Mouse (Mus musculus): ENCODE results near the gene Psd4. TPM values are rescaled to one million over a fixed set of nuclear protein-coding genes. Genes with fewer than 3 reads are reported as not detected.

Gene Psd4
- polyA plus RNA-seq, 1 experiment from 2014 or later, result 1.3 TPM

DNA sequence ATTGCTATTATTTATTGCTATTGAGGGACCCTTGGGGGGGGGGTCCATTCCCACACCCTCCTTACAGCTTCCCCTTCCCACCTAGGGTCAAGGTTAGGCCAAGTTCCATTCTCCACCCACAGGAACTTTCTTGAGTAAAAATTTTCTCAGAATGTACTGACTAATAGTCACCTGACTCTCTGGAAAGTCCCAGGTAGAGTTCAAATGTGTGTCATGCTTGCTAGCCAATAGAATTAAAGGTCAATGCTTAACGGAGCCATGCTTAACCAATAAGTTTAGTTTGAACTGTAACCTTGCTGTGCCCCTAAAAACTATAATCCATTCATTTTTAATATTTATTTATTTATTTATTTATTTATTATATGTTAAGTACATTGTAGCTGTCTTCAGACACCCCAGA, 8.0 kb upstream of the Psd4 start:
- peaks cover 8% of the 10 kb centered on the region for H3K27me3 ChIP-seq (replicated peaks)
- 80% methylated on average over 1 of the region's 1 CpGs for WGBS
- no peaks in the 10 kb centered on the region for H3K4me1 ChIP-seq (replicated peaks)
- no peak overlapping the region for H3K4me3 ChIP-seq
- H3K9me3 ChIP-seq (replicated peaks), result no peaks in the 10 kb centered on the region
- ATAC-seq (ENCODE audit: insufficient number of reproducible peaks, low FRiP score), result no peak
- no peak overlapping the region for H3K4me2 ChIP-seq
- no peak overlapping the region for H3K9ac ChIP-seq
- no peaks in the 10 kb centered on the region for H3K36me3 ChIP-seq
- no peak overlapping the region for H3K27ac ChIP-seq (ENCODE audit: poor library complexity, severe bottlenecking)

DNA sequence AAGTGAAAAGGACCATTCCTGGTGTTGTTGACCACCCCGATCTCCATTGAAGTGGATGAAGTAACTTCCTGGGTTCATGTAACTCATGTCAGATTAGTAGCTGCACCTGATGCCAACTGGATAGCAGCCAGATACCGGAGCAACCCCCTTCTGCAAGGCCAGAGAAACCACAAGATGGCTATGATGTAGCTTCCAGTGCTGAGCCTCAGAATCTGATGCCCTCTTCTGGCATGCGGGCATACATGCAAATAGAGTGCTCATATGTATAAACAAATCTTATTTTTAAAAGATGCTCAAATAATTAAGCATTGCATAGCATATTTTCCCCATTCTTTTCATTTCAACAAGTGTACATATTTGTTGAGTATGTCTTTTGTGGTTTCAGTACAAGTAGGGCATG, 3.6 kb upstream of the Psd4 start:
- H3K9me3 ChIP-seq (replicated peaks), result no peaks in the 10 kb centered on the region
- no peaks in the 10 kb centered on the region for H3K36me3 ChIP-seq
- WGBS, result 75% methylated on average over 3 of the region's 3 CpGs
- H3K9ac ChIP-seq, result no peak overlapping the region
- H3K27me3 ChIP-seq (replicated peaks), result peaks cover 15% of the 10 kb centered on the region
- H3K4me1 ChIP-seq (replicated peaks), result peaks cover 3% of the 10 kb centered on the region; the same call in 1 of the 2 replicates
- ATAC-seq (ENCODE audit: insufficient number of reproducible peaks, low FRiP score), result no peak
- H3K4me3 ChIP-seq, result no peak overlapping the region
- H3K27ac ChIP-seq (ENCODE audit: poor library complexity, severe bottlenecking), result no peak overlapping the region
- H3K4me2 ChIP-seq, result no peak overlapping the region

DNA sequence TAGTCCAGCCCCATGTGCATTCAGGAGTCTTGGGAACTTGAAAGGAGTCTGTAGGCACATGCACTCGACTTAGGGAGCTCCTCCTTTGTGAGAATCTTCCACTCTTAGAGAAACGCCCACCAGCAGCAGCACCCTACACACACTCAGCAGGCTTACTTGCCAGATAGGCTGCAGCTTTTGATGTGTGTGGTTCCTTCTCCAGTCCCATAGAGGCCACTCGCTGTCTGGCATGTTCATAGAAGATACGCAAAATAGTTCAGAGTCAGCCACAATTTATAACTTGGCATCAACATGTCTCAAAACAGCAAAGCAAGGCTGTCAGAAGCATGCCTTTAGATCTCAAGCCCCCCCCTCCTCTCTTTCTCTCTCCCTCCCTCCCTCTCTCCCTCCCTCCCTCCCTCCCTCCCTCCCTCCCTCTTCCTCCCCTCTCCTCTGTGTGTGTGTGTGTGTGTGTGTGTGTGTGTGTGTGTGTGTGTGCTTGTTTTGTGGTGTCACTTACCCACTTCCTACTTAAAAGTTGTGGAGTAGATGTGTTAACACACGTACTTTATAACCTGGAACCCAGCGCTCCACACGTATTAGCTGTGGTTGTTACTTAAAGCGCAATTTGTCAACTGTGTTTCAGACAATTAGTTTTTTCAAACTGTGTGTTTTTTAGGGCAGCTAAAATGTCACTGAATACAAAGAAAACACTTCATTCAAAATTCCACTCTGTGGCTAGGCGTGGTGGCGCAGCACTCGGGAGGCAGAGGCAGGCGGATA, 985 bp upstream of the Psd4 start:
- Histone ChIP-seq H3K9ac (no peak overlapping the region), H3K9me3 (replicated peaks) (no peaks in the 10 kb centered on the region), H3K27ac (ENCODE audit: poor library complexity, severe bottlenecking) (no peak overlapping the region), H3K4me2 (no peak overlapping the region), H3K36me3 (no peaks in the 10 kb centered on the region), H3K4me1 (replicated peaks) (peaks cover 3% of the 10 kb centered on the region; the same call in 1 of the 2 replicates), H3K4me3 (no peak overlapping the region), H3K27me3 (replicated peaks) (peaks cover 15% of the 10 kb centered on the region)
- 73% methylated on average over 12 of the region's 12 CpGs for WGBS
- no peak for ATAC-seq (ENCODE audit: insufficient number of reproducible peaks, low FRiP score)

DNA sequence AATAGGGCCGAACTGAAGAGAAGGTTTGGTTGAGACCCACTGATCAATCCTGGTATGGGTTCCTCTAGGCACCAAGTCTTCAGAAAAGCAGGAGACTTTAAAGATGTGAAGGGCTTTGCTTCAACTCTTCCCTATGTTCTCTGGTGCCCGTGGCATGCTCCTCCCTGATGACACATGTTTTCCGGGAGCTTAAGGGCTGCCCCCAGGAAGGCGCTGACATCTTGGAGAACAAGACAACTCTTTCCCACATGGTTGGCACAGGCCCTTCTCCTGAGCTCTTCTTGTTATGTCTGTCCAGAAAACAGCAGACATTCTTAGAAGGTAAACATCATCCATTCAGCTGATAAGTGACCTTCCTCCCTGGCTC, 498 bp downstream of the Psd4 start:
- Histone ChIP-seq H3K36me3 (no peaks in the 10 kb centered on the region), H3K4me1 (replicated peaks) (peaks cover 3% of the 10 kb centered on the region; the same call in 1 of the 2 replicates), H3K9ac (no peak overlapping the region), H3K27ac (ENCODE audit: poor library complexity, severe bottlenecking) (no peak overlapping the region), H3K27me3 (replicated peaks) (peaks cover 7% of the 10 kb centered on the region), H3K4me3 (peak overlapping the region; percentile 41), H3K9me3 (replicated peaks) (no peaks in the 10 kb centered on the region), H3K4me2 (peak overlapping the region; percentile 69)
- WGBS, result 47% methylated on average over 4 of the region's 4 CpGs
- no peak for ATAC-seq (ENCODE audit: insufficient number of reproducible peaks, low FRiP score)

DNA sequence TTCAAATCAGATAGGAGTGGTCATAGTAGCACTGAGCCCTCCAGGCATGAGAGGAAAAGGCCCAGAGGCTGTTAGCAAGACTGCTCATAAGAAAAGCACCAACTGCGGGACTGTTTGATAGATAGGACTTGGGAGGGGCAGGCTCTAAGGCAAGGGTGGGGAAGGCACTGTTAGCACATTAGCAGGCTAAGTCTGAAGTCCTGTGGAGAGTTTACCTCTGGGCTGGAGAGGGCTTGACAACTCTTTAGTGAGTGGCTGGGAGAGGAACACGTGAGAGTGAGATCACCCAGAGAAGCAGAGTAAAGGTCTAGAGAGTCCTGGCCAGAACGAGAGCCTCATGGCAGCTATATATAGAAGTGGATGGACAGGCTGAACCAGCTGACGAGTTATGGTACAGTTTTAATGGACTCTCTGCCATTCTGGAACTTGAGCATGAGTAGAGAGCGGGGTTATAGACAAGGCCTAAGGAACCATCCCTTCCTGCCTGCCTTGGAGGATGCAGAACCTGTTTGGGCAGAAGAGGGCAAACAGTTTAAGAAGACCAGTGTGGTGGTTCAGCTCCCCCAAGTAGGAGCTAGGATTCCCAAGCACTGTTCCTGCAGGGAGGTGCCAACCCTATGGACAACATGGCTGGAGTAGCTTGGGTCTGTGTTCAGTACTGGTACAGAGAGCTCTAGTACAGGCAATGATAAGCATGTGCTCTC, 11.5 kb downstream of the Psd4 start:
- Histone ChIP-seq H3K27ac (ENCODE audit: poor library complexity, severe bottlenecking) (no peak overlapping the region), H3K9ac (no peak overlapping the region), H3K9me3 (replicated peaks) (no peaks in the 10 kb centered on the region), H3K4me1 (replicated peaks) (no peaks in the 10 kb centered on the region), H3K27me3 (replicated peaks) (no peaks in the 10 kb centered on the region), H3K4me2 (no peak overlapping the region), H3K4me3 (no peak overlapping the region), H3K36me3 (no peaks in the 10 kb centered on the region)
- 56% methylated on average over 5 of the region's 5 CpGs for WGBS
- no peak; the same call in 1 of the 2 replicates for ATAC-seq (ENCODE audit: insufficient number of reproducible peaks, low FRiP score)

DNA sequence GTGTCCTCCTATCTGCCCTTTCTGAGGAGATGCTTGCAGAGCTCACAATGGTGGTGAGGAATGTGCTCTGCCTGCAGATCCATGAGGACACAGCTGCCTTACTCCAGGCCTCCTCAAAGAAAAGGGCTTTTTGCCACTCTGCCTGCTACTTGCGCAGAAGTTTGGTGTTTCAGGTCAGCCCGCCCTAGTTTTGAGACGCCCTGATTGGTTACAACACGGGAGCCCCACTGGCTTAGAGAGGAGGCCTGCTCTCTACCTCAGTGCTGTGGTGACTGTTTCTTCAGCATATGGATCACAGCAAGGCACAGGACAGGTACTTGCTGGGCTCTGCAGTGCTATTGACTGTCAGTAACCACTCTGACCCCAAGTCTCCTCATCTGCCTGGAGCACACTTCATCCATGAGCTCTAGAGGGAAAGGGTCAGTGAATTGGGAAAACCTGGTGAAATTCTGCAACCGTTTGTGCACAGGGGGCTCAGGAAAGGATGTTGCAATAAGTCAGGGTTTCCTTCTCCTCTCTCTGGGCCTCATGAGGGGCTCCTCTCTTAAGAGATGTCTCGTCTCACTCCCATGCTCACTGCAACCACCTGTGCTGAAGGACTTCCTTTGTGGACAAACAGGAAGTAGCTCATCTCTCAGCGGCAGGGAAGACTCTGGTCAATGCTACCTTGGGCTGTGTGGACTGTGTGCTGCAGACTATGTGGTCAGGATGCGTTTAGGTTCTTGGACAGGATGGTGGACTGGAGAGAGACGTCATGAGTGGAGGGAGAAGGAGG, 15.3 kb downstream of the Psd4 start:
- no peaks in the 10 kb centered on the region for H3K4me1 ChIP-seq (replicated peaks)
- no peaks in the 10 kb centered on the region for H3K9me3 ChIP-seq (replicated peaks)
- no peak overlapping the region for H3K4me2 ChIP-seq
- ATAC-seq (ENCODE audit: insufficient number of reproducible peaks, low FRiP score), result no peak
- H3K9ac ChIP-seq, result no peak overlapping the region
- no peaks in the 10 kb centered on the region for H3K36me3 ChIP-seq
- no peak overlapping the region for H3K27ac ChIP-seq (ENCODE audit: poor library complexity, severe bottlenecking)
- 60% methylated on average over 9 of the region's 9 CpGs for WGBS
- no peak overlapping the region for H3K4me3 ChIP-seq
- H3K27me3 ChIP-seq (replicated peaks), result no peaks in the 10 kb centered on the region

DNA sequence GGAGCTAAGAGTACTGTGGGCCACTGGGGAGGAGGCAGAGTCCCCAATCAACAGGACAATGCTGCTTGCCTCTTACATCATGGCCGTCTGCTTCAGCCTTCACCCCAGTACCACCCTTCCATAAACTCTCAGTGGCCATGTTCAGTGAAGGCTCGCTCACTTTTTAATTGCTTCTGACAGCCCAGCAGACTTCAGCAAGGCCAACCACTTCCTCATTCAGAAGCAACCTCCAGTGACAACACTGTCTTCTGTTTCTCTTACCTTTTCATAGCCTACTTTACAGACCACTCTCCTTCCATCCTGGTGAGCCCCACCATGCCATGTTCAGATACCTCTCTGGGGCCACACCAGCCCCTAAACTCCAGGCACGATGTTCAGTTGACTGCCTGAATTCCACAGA, 16.3 kb downstream of the Psd4 start:
- Histone ChIP-seq H3K4me3 (no peak overlapping the region), H3K9me3 (replicated peaks) (no peaks in the 10 kb centered on the region), H3K9ac (no peak overlapping the region), H3K4me2 (no peak overlapping the region), H3K4me1 (replicated peaks) (no peaks in the 10 kb centered on the region), H3K27me3 (replicated peaks) (no peaks in the 10 kb centered on the region), H3K27ac (ENCODE audit: poor library complexity, severe bottlenecking) (no peak overlapping the region), H3K36me3 (no peaks in the 10 kb centered on the region)
- WGBS, result 60% methylated on average over 3 of the region's 3 CpGs
- ATAC-seq (ENCODE audit: insufficient number of reproducible peaks, low FRiP score), result no peak

DNA sequence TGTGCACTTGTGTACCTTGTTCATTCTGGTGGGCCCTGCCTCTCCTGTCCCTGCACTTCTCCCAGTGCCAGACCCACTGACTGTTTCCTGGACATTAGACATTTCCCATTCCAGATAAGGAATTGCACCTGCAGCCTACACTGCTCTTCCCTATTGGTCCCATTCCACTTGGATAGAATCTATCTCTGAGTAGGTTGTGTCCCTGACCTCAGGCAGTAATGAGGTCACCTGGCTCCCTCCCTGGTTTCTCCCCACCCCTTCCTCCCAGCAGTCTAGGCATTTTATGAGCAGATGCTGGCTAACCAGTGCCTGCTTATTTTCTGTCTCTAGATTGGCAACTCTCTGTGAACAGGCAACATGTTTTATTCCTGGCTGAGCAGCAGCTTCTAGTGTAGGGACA, 17.0 kb downstream of the Psd4 start:
- ATAC-seq (ENCODE audit: insufficient number of reproducible peaks, low FRiP score), result no peak
- no peaks in the 10 kb centered on the region for H3K36me3 ChIP-seq
- no peak overlapping the region for H3K27ac ChIP-seq (ENCODE audit: poor library complexity, severe bottlenecking)

DNA sequence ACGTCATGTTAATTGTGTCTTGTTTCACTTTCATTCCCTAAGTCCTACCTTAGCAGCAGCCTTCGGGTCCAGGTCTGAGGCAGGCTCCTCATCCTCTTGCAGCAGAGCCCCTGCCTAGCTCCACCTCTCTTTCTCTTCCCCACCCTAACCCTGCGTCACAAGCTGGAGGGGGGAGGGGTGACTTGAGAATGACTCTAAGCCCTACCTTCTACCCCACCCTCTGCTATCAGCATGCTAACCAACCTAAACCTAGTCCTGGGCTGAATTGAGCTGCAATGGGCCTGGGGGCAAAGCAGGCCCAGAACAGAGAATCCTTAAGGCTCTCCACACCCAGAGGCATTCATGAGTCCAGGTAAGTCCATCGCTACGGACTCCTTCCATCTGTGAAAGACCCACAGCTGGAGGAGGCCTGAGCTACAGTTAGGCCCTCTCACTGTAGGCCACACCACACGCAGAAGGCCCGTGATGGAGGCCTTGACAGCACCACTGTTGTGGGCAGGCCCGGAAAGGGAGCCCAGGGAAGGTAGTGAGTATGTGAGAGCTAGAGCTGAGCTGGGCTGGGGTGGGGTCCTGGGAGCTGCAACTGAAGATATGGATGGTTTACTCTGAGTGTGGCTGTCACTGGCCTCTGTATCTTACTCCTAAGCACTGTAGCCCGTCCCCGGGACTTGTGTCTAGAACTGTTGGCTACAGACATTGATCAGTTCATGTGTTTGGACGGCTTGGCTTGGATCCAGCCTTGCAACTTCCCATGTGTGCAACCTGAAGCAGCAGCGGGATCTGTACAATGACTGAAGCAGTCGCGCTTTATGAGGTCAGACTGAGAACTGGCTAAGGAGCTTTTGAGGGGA, 18.0 kb downstream of the Psd4 start:
- Histone ChIP-seq H3K27me3 (replicated peaks) (no peaks in the 10 kb centered on the region), H3K4me1 (replicated peaks) (no peaks in the 10 kb centered on the region), H3K4me3 (no peak overlapping the region), H3K9me3 (replicated peaks) (no peaks in the 10 kb centered on the region), H3K36me3 (no peaks in the 10 kb centered on the region), H3K4me2 (no peak overlapping the region), H3K9ac (no peak overlapping the region), H3K27ac (ENCODE audit: poor library complexity, severe bottlenecking) (no peak overlapping the region)
- ATAC-seq (ENCODE audit: insufficient number of reproducible peaks, low FRiP score), result 0 out of 2 replicates have a peak, but pooled peaks have one; percentile 44
- 72% methylated on average over 14 of the region's 14 CpGs for WGBS

More for the DNA sequence above, 17.0 kb downstream of the Psd4 start:
- H3K4me3 ChIP-seq, result no peak overlapping the region
- H3K27me3 ChIP-seq (replicated peaks), result no peaks in the 10 kb centered on the region
- H3K4me1 ChIP-seq (replicated peaks), result no peaks in the 10 kb centered on the region
- H3K4me2 ChIP-seq, result no peak overlapping the region
- no peaks in the 10 kb centered on the region for H3K9me3 ChIP-seq (replicated peaks)
- no peak overlapping the region for H3K9ac ChIP-seq

DNA sequence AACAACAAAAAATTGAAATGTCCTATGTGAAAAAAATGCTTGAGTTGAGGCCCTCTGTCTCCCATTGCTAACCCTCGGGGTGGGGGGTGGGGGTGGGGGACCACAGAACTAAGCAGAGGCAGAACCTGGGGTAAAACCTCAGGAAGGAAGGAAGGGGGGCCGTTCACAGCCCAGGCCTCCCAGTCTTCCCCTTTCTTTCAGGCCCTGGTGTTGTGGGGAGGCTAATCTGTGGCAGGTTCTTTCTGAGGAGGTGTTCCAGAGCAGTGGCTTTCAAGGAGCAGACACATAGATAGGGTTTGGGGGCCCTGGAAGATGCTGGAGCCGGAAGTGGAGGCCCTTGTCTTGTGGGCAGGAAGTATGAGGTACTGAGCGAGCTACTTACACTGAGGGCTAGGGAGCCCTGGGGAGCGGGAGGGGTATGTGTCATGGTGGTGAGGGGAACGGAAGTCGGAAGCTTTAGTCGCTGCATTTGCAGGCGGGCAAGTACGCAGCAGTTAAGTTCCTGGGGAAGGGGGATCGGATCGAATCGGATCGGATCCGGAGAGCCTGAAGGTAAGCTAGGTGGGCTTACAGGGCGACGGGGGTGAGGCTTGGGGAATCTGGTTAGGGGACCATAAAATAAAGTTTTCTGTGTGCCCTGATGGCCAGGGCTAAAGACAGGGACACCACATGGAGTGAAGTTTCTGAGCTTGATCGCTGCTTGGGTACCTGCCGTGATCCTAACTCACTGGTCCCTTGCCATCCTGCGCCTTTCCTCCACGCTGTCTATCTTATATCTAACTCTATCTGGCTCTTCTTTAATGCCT, 19.0 kb downstream of the Psd4 start:
- Histone ChIP-seq H3K4me3 (no peak overlapping the region), H3K36me3 (no peaks in the 10 kb centered on the region), H3K4me2 (no peak overlapping the region), H3K9me3 (replicated peaks) (no peaks in the 10 kb centered on the region), H3K4me1 (replicated peaks) (no peaks in the 10 kb centered on the region), H3K9ac (no peak overlapping the region), H3K27me3 (replicated peaks) (no peaks in the 10 kb centered on the region), H3K27ac (ENCODE audit: poor library complexity, severe bottlenecking) (no peak overlapping the region)
- no peak for ATAC-seq (ENCODE audit: insufficient number of reproducible peaks, low FRiP score)
- WGBS, result 71% methylated on average over 21 of the region's 21 CpGs

Data from heart, embryonic 12.5 days (tissue).